ENCODE assay signal across 20 mouse cellular contexts in genomic region chr11:119542371-119542770, GRCm38 (mm10). TPM values are rescaled to one million over a fixed set of nuclear protein-coding genes. Genes with fewer than 3 reads are reported as not detected.
DNase-seq lines count a peak whose midpoint lies in the region; ATAC-seq and TF ChIP-seq lines count a peak whose summit lies in the region.
"Had no signal": no experiment of that assay in that cellular context is flagged by ENCODE, and none has a peak within 500 bp of the region (broad histone marks: within the 10 kb centered on the region; RNA-seq: fewer than 3 reads in every experiment).

No protein-coding gene starts in this region.

- peaks cover 11% of the 10 kb centered on the region for H3K9me3 ChIP-seq in CH12.LX (replicated peaks; ENCODE audit: low read length)
- H3K9me3 ChIP-seq: forebrain, embryonic 12.5 days; hindbrain, embryonic 13.5 days; limb, embryonic 13.5 days; midbrain, embryonic 12.5 days had no signal

- H3K27me3 ChIP-seq in kidney, adult 2 months (replicated peaks; ENCODE audit: control insufficient read depth, insufficient read depth, low read length): peaks cover 1% of the 10 kb centered on the region; the same call in 1 of the 2 replicates
- H3K27me3 ChIP-seq in CH12.LX (replicated peaks): peaks cover 86% of the 10 kb centered on the region

- H3K36me3 ChIP-seq in kidney, adult 2 months (ENCODE audit: control insufficient read depth, insufficient read depth, low read length): no peaks in the 10 kb centered on the region
- no peaks in the 10 kb centered on the region for H3K36me3 ChIP-seq in CH12.LX (replicated peaks in 1 of 2; ENCODE audit: control insufficient read depth in 1 of 2, insufficient read depth in 1 of 2, low read length in 1 of 2)
- H3K36me3 ChIP-seq: forebrain, embryonic 12.5 days; limb, embryonic 13.5 days; midbrain, embryonic 12.5 days had no signal

- H3K9ac ChIP-seq in CH12.LX (ENCODE audit: insufficient read depth, low read depth): no peak overlapping the region
- H3K9ac ChIP-seq: forebrain, embryonic 12.5 days; hindbrain, embryonic 13.5 days; limb, embryonic 13.5 days; midbrain, embryonic 12.5 days had no signal

- no peak for TF ChIP-seq EP300 in CH12.LX (IDR thresholded peaks at IDR 0.05; ENCODE audit: low read length)

- TF ChIP-seq RAD21 in CH12.LX (IDR thresholded peaks at IDR 0.05; ENCODE audit: low read depth, low read length): peak; percentile 18

- H3K4me1 ChIP-seq in kidney, adult 2 months (ENCODE audit: control insufficient read depth, insufficient read depth, low read length): no peaks in the 10 kb centered on the region
- H3K4me1 ChIP-seq in CH12.LX (ENCODE audit: control insufficient read depth in 1 of 2, insufficient read depth in 2 of 2): peaks cover 0 to 6% of the 10 kb centered on the region in 2 experiments; a peak in 1 of 4 replicates

- no peak overlapping the region for H3K4me2 ChIP-seq in CH12.LX (ENCODE audit: insufficient read depth, low read depth, poor library complexity, severe bottlenecking)
- H3K4me2 ChIP-seq: forebrain, embryonic 12.5 days; limb, embryonic 13.5 days; midbrain, embryonic 12.5 days had no signal

- ATAC-seq in CD4-positive, CD25-positive, alpha-beta regulatory T cell, adult 4 months: no peak
- ATAC-seq: intestine, embryonic 16.5 days had no signal

- no peak for DNase-seq in kidney, adult 2 months
- DNase-seq in kidney, postnatal 10 days: no peak
- peak; percentile 12 for DNase-seq in A20 (ENCODE audit: low read depth, low spot score)
- no peak for DNase-seq in CH12.LX (ENCODE audit: extremely low read depth)
- DNase-seq in cerebellum, adult 9-11 months: peak; percentile 77
- DNase-seq in urinary bladder, adult 18-20 months (ENCODE audit: low spot score in 2 of 2): no peak
- DNase-seq: adrenal gland, postnatal 14 days; gastrocnemius, postnatal 25 days; kidney, postnatal 25 days; lung, adult 2 months; retina, postnatal 1 day; thymus, adult 2 months had no signal

- no peak overlapping the region for H3K27ac ChIP-seq in kidney, adult 2 months (ENCODE audit: insufficient read depth, low read depth, low read length)
- H3K27ac ChIP-seq in CH12.LX (ENCODE audit: insufficient read depth, low read depth): no peak overlapping the region
- H3K27ac ChIP-seq: forebrain, embryonic 12.5 days; hindbrain, embryonic 13.5 days; limb, embryonic 13.5 days; midbrain, embryonic 12.5 days had no signal

- H3K79me2 ChIP-seq in CH12.LX (replicated peaks; ENCODE audit: control insufficient read depth, extremely low read depth, insufficient read depth, poor library complexity, severe bottlenecking): no peaks in the 10 kb centered on the region

- in situ Hi-C loops in CH12.LX (cut with MboI; ENCODE audit: low pct_ligation_motif_present, low pct_unique_long_range_greater_than_20kb, low sequenced_read_pairs): no loop called here

- TF ChIP-seq POLR2A in kidney, adult 2 months (IDR thresholded peaks at IDR 0.05; ENCODE audit: low read depth, low read length): no peak
- TF ChIP-seq POLR2A in CH12.LX (IDR thresholded peaks at IDR 0.05; ENCODE audit: low read depth, low read length): no peak

- dilution Hi-C loops in CH12.LX (cut with MboI; ENCODE audit: extremely low pct_ligation_motif_present, extremely low pct_unique_long_range_greater_than_20kb, low sequenced_read_pairs): no loop called here

- WGBS in kidney, adult 2 months: 50% methylated on average over 9 of the region's 9 CpGs

- H3K4me3 ChIP-seq in kidney, adult 2 months (ENCODE audit: insufficient read depth, low read depth, low read length): no peak overlapping the region
- no peak overlapping the region for H3K4me3 ChIP-seq in CH12.LX (replicated peaks in 1 of 3; ENCODE audit: low read depth in 2 of 3, low read length in 2 of 3, poor library complexity in 1 of 3)
- H3K4me3 ChIP-seq: forebrain, embryonic 12.5 days; hindbrain, embryonic 13.5 days; limb, embryonic 13.5 days; midbrain, embryonic 12.5 days; myocyte had no signal

- peak; percentile 27; the same call in 1 of the 2 replicates for TF ChIP-seq CTCF in kidney, adult 2 months (conservative IDR thresholded peaks at IDR 0.05; ENCODE audit: insufficient read depth, insufficient read length, low read depth, low read length)
- TF ChIP-seq CTCF in CH12.LX (conservative IDR thresholded peaks at IDR 0.05 in 1 of 2, IDR thresholded peaks at IDR 0.05 in 1 of 2; ENCODE audit: low read depth in 2 of 2, low read length in 2 of 2): peak in 1 of 2 experiments; percentile 42; a peak in 2 of 4 replicates

TF ChIP-seq in CH12.LX, 34 proteins besides CTCF, POLR2A, EP300 and RAD21:
- TF ChIP-seq SMC3 (IDR thresholded peaks at IDR 0.05; ENCODE audit: low read depth, low read length) (peak; percentile 52), MEF2A (IDR thresholded peaks at IDR 0.05; ENCODE audit: borderline replicate concordance, low read depth, low read length) (no peak), NRF1 (IDR thresholded peaks at IDR 0.05; ENCODE audit: low read depth, low read length) (no peak)

RNA-seq across cellular contexts. Expression of gene Nptx1, which starts 5.2 kb away (rescaled TPM):
- polyA plus RNA-seq in kidney, adult 2 months (2012; rRNA removed): 0.08 and 0.10 TPM in 2 replicates
- total RNA-seq in CH12.LX (2012; rRNA removed): under 0.01 TPM in 1 of 2 replicates, not detected in the other
- not detected in 2 replicates for total RNA-seq in CH12.LX (2014; rRNA removed)
- not detected in 2 replicates for polyA plus RNA-seq in CH12.LX (2012; ENCODE audit: insufficient read length, low read depth)
- not detected for polyA plus RNA-seq in CD4-positive, CD25-positive, alpha-beta regulatory T cell, adult 4 months (2017; shearing (Covaris generic))
- total RNA-seq: neutrophil, adult 5-6 weeks had no signal

RNA-seq across cellular contexts. Expression of gene Endov, which starts 51.2 kb away (rescaled TPM):
- 14.1 TPM in 2 replicates for polyA plus RNA-seq in kidney, adult 2 months (2012; rRNA removed)
- total RNA-seq in CH12.LX (2012; rRNA removed) (13.3 and 18.5 TPM in 2 replicates), CH12.LX (2014; rRNA removed) (13.0 and 13.5 TPM in 2 replicates)
- 12.0 and 13.3 TPM in 2 replicates for polyA plus RNA-seq in CH12.LX (2012; ENCODE audit: insufficient read length, low read depth)
- 10 to 100 TPM; 11.2 to 21.9 TPM for polyA plus RNA-seq in CD4-positive, CD25-positive, alpha-beta regulatory T cell, adult 4 months (2017; shearing (Covaris generic))

Comparison
In these comparisons a context has a peak if more than half of its experiments do, and no peak if none do; other contexts are left out.
1. DNase-seq: peak in A20 (single experiment) and cerebellum, adult 9-11 months (single experiment); none in kidney, adult 2 months (single experiment), kidney, postnatal 10 days (single experiment), CH12.LX (single experiment) and urinary bladder, adult 18-20 months (0 of 2).